Mouse (Mus musculus) ES-E14 (cell line): ENCODE results near the gene Ptger1.

Source experiments
- CHD2 ChIP-seq: IDR thresholded peaks from 2 replicates; pipeline ENCODE4 v1.6.1; 2014; ENCODE audit warnings: mild to moderate bottlenecking, low read depth, low read length, inconsistent platforms
- HCFC1 ChIP-seq: IDR thresholded peaks from 2 replicates; pipeline ENCODE4 v1.6.1; 2012; ENCODE audit warnings: low read length, inconsistent platforms, borderline replicate concordance; ENCODE audit not compliant: insufficient read depth
- ZC3H11A ChIP-seq: IDR thresholded peaks from 2 replicates; pipeline ENCODE4 v1.6.1; 2012; ENCODE audit warnings: low read depth, mild to moderate bottlenecking, inconsistent platforms, low read length, borderline replicate concordance

GRCm38 (mm10) chr8:83697374-83698220, 31.1 kb downstream of the Ptger1 start:
- TF ChIP-seq HCFC1 (no peak), ZC3H11A (no peak), CHD2 (no peak)
